Mouse (Mus musculus): ENCODE measurements around the gene Tnp2. TPM values are rescaled to one million over a fixed set of nuclear protein-coding genes. Genes with fewer than 3 reads are reported as not detected.

Tnp2 gene
- polyA plus RNA-seq, 1 experiment from 2014 or later: not detected

DNA sequence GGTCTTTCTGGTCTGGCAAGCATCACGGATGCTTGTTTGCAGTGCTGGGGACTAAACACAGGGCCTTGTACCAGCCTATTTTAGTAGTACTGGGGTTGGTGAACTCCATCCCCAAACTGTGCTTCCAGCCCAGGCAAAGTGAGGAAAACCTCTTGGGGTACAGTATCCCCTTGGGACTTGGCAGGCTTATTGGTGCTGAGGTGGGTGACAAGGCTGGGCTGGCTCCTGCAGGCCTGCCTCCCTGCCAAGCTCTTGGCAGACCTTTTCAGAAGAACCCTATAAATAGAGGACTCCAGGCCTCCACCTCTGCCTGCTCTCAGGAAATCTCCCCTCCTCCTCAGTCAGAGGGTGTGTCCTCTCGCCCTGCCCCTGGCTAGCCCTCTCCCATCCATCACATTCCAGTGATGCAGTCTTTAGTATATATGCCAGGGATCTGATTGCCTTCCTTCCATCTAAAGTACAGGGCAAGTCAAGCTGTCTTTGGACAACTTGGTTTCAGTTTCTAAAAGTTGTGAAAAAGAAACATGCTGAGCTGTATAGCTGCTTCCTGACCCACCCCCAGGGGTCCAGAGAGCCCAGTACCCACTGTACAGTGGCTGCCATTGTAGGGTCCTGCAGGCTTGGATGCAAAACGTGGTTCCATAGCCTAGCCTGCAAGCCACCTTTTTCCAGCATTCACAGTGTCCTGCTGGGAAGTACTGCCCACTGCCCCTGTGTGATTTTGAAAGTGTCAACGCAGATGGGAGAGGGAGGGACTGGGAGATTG, 1.5 kb downstream of the Tnp2 start:
- TF ChIP-seq CTCF (IDR thresholded peaks at IDR 0.05; ENCODE audit: low read depth) (no peak), EP300 (optimal IDR thresholded peaks at IDR 0.05) (no peak)
- H3K9me3 ChIP-seq (ENCODE audit: control insufficient read depth, low read length): no peaks in the 10 kb centered on the region
- ATAC-seq (ENCODE audit: low FRiP score, low TSS enrichment): no peak
- DNase-seq (ENCODE audit: low spot score): no peak
- H3K4me2 ChIP-seq (replicated peaks; ENCODE audit: low read depth): no peak overlapping the region
- peak overlapping the region; percentile 99 for H3K27ac ChIP-seq (replicated peaks)
- H3K4me3 ChIP-seq (ENCODE audit: low read depth, low read length): no peak overlapping the region
- H3K27me3 ChIP-seq (ENCODE audit: control insufficient read depth, insufficient read depth, low read length): no peaks in the 10 kb centered on the region
- 57% methylated on average over 4 of the region's 4 CpGs for WGBS
- peaks cover 13% of the 10 kb centered on the region for H3K4me1 ChIP-seq (replicated peaks; ENCODE audit: control insufficient read depth, insufficient read depth)
- 0 out of 2 replicates have a peak overlapping the region, but pooled peaks have one; percentile 27 for H3K9ac ChIP-seq (ENCODE audit: low read length)
- no peaks in the 10 kb centered on the region for H3K36me3 ChIP-seq (ENCODE audit: control insufficient read depth, insufficient read depth, low read length)

DNA sequence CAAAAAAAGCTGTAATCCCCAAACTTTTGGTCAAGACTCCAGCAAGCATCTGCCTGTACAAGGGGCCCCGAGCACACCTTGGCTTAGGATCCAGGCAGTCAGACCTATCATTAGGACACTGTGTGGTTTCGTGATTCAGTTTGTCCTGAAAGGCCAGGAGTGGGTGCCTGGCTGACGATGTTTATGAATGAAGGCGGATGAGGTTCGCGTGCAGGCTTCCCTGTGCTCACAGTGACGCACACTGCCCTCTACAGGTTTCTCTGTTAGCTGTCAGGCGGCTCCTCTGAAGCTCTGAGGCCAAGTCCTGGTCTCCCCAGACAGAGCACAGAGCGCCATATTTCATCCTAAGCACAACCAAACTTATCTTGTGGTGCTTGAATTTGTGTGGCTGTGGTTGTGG, 2.2 kb downstream of the Tnp2 start:
- ATAC-seq (ENCODE audit: low FRiP score, low TSS enrichment): peak; percentile 63
- WGBS: 2% methylated on average over 9 of the region's 9 CpGs
- peak; percentile 89 for DNase-seq (ENCODE audit: low spot score)
- Histone ChIP-seq H3K36me3 (ENCODE audit: control insufficient read depth, insufficient read depth, low read length) (no peaks in the 10 kb centered on the region), H3K9ac (ENCODE audit: low read length) (peak overlapping the region; percentile 83), H3K27ac (replicated peaks) (peak overlapping the region; percentile 99), H3K27me3 (ENCODE audit: control insufficient read depth, insufficient read depth, low read length) (no peaks in the 10 kb centered on the region), H3K9me3 (ENCODE audit: control insufficient read depth, low read length) (no peaks in the 10 kb centered on the region), H3K4me3 (ENCODE audit: low read depth, low read length) (peak overlapping the region; percentile 73), H3K4me2 (replicated peaks; ENCODE audit: low read depth) (peak overlapping the region; percentile 96), H3K4me1 (replicated peaks; ENCODE audit: control insufficient read depth, insufficient read depth) (peaks cover 15% of the 10 kb centered on the region)
- peak; percentile 92 for TF ChIP-seq CTCF (IDR thresholded peaks at IDR 0.05; ENCODE audit: low read depth)
- TF ChIP-seq EP300 (optimal IDR thresholded peaks at IDR 0.05): no peak

DNA sequence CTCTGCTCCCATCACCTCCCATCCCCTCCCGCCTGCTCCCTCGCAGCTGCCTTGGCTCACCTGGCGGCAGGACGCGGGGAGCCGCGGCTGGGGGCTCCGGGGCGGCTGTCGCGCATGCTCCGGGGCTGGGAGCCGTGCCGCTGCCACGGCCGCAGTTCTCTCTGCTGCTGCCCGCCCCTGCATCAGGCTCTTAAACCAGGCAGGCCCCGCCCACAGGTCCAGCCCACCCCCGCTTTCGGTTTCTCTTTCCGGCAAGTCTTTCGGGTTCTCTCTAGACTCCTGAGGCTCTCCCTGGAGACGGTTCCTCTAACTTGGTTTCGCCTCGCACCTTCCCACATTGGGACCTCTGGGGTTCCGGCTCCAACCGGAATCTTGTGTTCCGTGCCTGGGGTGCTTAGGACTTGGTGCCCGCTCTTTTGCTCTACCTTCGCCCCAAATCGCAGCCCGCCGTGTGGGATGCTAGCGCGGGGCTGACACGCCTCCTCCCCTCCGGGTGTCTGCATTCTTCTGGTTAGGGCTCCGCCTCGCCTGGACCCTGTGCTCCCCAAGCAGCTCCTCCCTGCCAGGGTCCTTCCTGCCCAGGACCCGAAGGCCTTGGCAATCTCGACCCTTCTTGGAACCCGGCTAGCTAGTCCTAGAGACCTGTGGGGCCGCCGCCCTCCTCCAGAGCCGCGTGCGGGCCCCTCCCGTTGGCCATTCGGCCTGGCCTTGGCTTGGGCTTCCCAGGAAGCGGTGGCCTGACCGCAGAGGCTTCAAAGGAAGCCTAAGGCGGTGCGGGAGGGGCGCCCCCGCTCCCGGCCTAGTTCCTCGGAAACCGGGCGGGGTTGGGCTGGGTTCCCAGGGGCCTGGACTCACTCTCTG, 2.9 kb downstream of the Tnp2 start, which contains the start of gene Socs1:
Gene Socs1, minus strand, starts transcription at position 166 of the 861 bp plus-strand sequence.
- H3K4me3 ChIP-seq (ENCODE audit: low read depth, low read length): peak within 1 kb of the TSS; percentile 73
- H3K4me2 ChIP-seq (replicated peaks; ENCODE audit: low read depth): peak within 1 kb of the TSS; percentile 96
- no peak for TF ChIP-seq EP300 (optimal IDR thresholded peaks at IDR 0.05)
- no peak for TF ChIP-seq CTCF (IDR thresholded peaks at IDR 0.05; ENCODE audit: low read depth)
- H3K27me3 ChIP-seq (ENCODE audit: control insufficient read depth, insufficient read depth, low read length): no peaks in the 10 kb centered on the region
- H3K9ac ChIP-seq (ENCODE audit: low read length): peak within 1 kb of the TSS; percentile 83
- peak within 1 kb of the TSS; percentile 99 for H3K27ac ChIP-seq (replicated peaks)
- WGBS: under 1% methylated on average over 54 of the region's 59 CpGs
- H3K9me3 ChIP-seq (ENCODE audit: control insufficient read depth, low read length): no peaks in the 10 kb centered on the region
- H3K36me3 ChIP-seq (ENCODE audit: control insufficient read depth, insufficient read depth, low read length): no peaks in the 10 kb centered on the region
- peaks cover 15% of the 10 kb centered on the region for H3K4me1 ChIP-seq (replicated peaks; ENCODE audit: control insufficient read depth, insufficient read depth)
- ATAC-seq (ENCODE audit: low FRiP score, low TSS enrichment) (peak; percentile 81), DNase-seq (ENCODE audit: low spot score) (peak; percentile 93)

DNA sequence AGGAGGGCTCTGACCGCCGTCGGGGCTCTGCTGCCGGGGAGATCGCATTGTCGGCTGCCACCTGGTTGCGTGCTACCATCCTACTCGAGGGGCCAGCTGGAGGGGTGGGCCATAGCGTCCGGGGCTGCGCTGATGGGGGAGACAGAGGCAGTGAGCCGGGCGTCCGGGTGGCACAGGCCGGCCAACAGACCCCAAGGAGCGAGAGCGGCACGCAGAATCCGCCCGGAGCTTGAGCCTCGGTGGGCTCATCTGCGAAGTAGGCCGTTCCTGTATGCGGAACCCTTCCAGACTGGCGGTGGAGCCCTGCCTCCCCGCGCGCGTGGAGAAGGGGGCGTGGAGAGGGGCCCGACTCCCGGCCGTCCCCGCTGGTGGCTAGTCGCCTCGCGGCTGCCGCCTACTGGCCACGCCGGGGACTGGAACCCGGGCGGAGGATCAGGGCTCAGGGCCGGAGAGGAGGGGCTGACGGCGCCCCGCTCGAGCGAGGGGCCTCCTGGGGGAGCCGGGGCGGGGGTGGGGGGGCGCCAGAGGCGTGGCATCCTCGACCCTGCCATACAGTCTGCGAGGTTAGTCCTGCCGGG, 3.6 kb downstream of the Tnp2 start:
- Histone ChIP-seq H3K4me2 (replicated peaks; ENCODE audit: low read depth) (peak overlapping the region; percentile 96), H3K4me3 (ENCODE audit: low read depth, low read length) (peak overlapping the region; percentile 73), H3K4me1 (replicated peaks; ENCODE audit: control insufficient read depth, insufficient read depth) (peaks cover 15% of the 10 kb centered on the region), H3K9me3 (ENCODE audit: control insufficient read depth, low read length) (no peaks in the 10 kb centered on the region), H3K9ac (ENCODE audit: low read length) (peak overlapping the region; percentile 83), H3K27me3 (ENCODE audit: control insufficient read depth, insufficient read depth, low read length) (no peaks in the 10 kb centered on the region), H3K27ac (replicated peaks) (peak overlapping the region; percentile 99), H3K36me3 (ENCODE audit: control insufficient read depth, insufficient read depth, low read length) (no peaks in the 10 kb centered on the region)
- DNase-seq (ENCODE audit: low spot score): peak; percentile 94
- ATAC-seq (ENCODE audit: low FRiP score, low TSS enrichment): peak; percentile 82
- TF ChIP-seq EP300 (optimal IDR thresholded peaks at IDR 0.05) (no peak), CTCF (IDR thresholded peaks at IDR 0.05; ENCODE audit: low read depth) (peak; percentile 88)
- WGBS: 0% methylated on average over 46 of the region's 55 CpGs

DNA sequence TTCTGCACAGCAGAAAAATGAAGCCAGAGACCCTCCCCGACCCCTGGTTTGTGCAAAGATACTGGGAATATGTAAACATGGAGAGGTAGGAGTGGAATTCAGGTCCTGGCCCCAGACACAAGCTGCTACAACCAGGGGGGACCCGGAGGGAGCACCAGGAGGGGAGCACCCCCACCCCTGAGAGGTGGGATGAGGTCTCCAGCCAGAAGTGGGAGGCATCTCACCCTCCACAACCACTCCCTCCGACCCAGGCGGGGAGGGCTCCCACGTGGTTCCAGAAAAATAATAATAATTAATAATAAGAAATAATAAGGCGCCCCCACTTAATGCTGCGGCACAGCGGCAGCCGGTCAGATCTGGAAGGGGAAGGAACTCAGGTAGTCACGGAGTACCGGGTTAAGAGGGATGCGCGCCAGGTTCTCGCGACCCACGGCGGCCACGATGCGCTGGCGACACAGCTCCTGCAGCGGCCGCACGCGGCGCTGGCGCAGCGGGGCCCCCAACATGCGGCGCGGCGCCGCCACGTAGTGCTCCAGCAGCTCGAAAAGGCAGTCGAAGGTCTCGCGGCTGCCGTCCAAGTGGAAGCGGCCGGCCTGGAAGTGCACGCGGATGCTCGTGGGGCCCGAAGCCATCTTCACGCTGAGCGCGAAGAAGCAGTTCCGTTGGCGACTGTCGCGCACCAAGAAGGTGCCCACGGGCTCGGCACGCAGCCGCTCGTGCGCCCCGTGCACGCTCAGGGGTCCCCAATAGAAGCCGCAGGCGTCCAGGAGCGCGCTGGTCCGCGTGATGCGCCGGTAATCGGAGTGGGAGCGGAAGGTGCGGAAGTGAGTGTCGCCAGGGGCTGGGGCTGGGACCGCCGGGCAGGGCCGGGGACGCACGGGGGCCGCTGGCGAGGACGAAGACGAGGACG, 4.3 kb downstream of the Tnp2 start:
- DNase-seq (ENCODE audit: low spot score) (peak; percentile 63), ATAC-seq (ENCODE audit: low FRiP score, low TSS enrichment) (peak; percentile 1; the same call in 1 of the 2 replicates)
- Histone ChIP-seq H3K4me3 (ENCODE audit: low read depth, low read length) (peak overlapping the region; percentile 73), H3K9ac (ENCODE audit: low read length) (peak overlapping the region; percentile 83), H3K27ac (replicated peaks) (peak overlapping the region; percentile 99), H3K4me2 (replicated peaks; ENCODE audit: low read depth) (peak overlapping the region; percentile 96), H3K27me3 (ENCODE audit: control insufficient read depth, insufficient read depth, low read length) (no peaks in the 10 kb centered on the region), H3K36me3 (ENCODE audit: control insufficient read depth, insufficient read depth, low read length) (no peaks in the 10 kb centered on the region), H3K9me3 (ENCODE audit: control insufficient read depth, low read length) (no peaks in the 10 kb centered on the region), H3K4me1 (replicated peaks; ENCODE audit: control insufficient read depth, insufficient read depth) (peaks cover 15% of the 10 kb centered on the region)
- no peak for TF ChIP-seq EP300 (optimal IDR thresholded peaks at IDR 0.05)
- peak; percentile 15; the same call in 1 of the 2 replicates for TF ChIP-seq CTCF (IDR thresholded peaks at IDR 0.05; ENCODE audit: low read depth)
- 2% methylated on average over 81 of the region's 81 CpGs for WGBS
